Mouse (Mus musculus): Measurements from ENCODE around the gene Phkg1. TPM values are rescaled to one million over a fixed set of nuclear protein-coding genes. Genes with fewer than 3 reads are reported as not detected.
A peak's percentile ranks its signal among the peaks of the same experiment; 100 is the strongest.
"Not testable (repeated sequence)": the region's sequence is repeated elsewhere in the genome, so short reads cannot be mapped to it uniquely, and the experiment has no call there.

Phkg1 gene
- 0.08 and 0.20 TPM in 2 replicates for polyA plus RNA-seq (2015; fragmentation: Nextera tagmentation; extraction: Ambion mirVana)

DNA sequence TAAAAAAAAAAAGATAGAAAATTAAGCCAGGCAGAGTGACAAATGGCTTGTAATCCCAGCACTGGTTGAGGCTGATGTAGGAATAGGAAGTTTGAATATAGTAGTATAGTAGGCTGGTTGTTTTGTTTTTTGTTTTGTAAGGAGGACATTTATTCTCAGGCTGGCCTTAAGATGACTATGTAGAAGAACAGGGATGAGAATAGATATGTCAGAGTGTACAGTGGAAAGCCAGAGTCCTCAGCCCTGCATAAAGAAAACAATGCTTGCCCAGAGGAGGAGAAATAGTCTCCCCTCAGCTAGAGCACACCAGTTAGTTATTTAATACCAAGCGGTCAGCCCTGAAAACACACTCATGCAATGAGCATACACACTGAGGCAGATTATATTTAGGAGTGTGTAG is at the start of gene Phkg1:
Phkg1 (minus strand) TSS at position 101 of the 400 bp plus-strand sequence.
- Histone ChIP-seq H3K27me3 (ENCODE audit: insufficient read depth, low read length) (no peaks in the 10 kb centered on the region), H3K9me3 (ENCODE audit: low read length) (no peaks in the 10 kb centered on the region), H3K4me3 (ENCODE audit: low read depth, low read length) (no peak within 1 kb of the TSS), H3K27ac (ENCODE audit: low read depth) (no peak within 1 kb of the TSS), H3K36me3 (replicated peaks; ENCODE audit: insufficient read depth, low read length) (no peaks in the 10 kb centered on the region), H3K4me1 (ENCODE audit: insufficient read depth) (peaks cover 7% of the 10 kb centered on the region; the same call in 1 of the 2 replicates), H3K9ac (replicated peaks) (no peak within 1 kb of the TSS), H3K4me2 (ENCODE audit: low read depth, low read length) (no peak within 1 kb of the TSS)
- WGBS (ENCODE audit: insufficient replicate concordance), result 96% methylated on average over 1 of the region's 1 CpGs
- ATAC-seq, result no peak
- TF ChIP-seq CTCF (IDR thresholded peaks at IDR 0.05; ENCODE audit: low read depth), result no peak
- TF ChIP-seq EP300 (IDR thresholded peaks at IDR 0.05; ENCODE audit: low read depth), result no peak
- DNase-seq, result no peak

DNA sequence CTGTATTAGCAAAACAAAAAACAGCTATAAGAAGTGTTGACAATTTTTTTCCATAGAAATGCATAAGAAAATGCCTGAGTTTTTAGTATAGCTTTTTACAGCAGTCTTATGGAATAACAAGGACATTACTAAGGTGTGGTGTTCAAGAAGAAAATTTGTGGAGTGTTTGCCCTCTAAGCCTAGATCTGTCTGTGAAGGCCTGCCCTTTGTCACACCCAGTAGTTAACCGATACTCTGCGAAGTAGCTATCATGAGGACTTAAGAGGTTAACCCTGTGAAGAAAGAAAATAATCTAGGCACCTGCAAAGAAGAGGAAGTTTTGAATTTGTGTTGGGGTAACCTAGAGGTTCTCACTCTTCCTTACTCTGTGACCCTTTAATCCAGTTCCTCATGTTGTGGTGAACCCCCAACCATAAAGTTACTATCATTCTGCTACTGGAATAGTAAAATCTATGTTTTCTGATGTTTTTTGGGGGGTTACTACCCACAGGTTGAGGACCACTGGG is 49.2 kb upstream of the Phkg1 start:
- Histone ChIP-seq H3K36me3 (replicated peaks; ENCODE audit: insufficient read depth, low read length) (no peaks in the 10 kb centered on the region), H3K9me3 (ENCODE audit: low read length) (no peaks in the 10 kb centered on the region), H3K4me1 (ENCODE audit: insufficient read depth) (peaks cover 4% of the 10 kb centered on the region), H3K4me2 (ENCODE audit: low read depth, low read length) (no peak overlapping the region), H3K9ac (replicated peaks) (no peak overlapping the region), H3K27me3 (ENCODE audit: insufficient read depth, low read length) (no peaks in the 10 kb centered on the region), H3K4me3 (ENCODE audit: low read depth, low read length) (no peak overlapping the region), H3K27ac (ENCODE audit: low read depth) (no peak overlapping the region)
- WGBS (ENCODE audit: insufficient replicate concordance), result 67% methylated on average over 2 of the region's 2 CpGs
- ATAC-seq (no peak), DNase-seq (no peak)
- TF ChIP-seq EP300 (IDR thresholded peaks at IDR 0.05; ENCODE audit: low read depth) (no peak), CTCF (IDR thresholded peaks at IDR 0.05; ENCODE audit: low read depth) (no peak)

DNA sequence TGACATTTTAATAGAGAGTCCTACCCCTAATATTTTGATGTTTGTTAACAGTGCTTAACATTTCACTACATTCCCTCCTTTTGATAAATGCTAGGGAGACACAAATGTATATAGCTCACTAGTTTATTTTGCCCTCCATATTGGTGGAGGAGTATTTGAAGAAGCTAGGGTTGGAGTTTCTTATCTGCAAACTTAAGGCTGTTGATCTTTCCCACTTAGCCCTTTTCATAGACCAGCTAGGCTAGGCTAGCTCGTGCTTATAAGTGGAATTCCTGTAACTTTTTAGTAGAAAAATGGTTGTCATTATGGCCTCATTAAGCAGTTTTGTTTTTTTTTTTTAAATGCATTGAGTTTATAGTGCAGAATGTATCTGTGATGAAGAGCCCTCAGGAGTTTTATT is 45.1 kb upstream of the Phkg1 start:
- Histone ChIP-seq H3K4me1 (ENCODE audit: insufficient read depth) (peaks cover 4% of the 10 kb centered on the region), H3K9me3 (ENCODE audit: low read length) (no peaks in the 10 kb centered on the region), H3K27me3 (ENCODE audit: insufficient read depth, low read length) (no peaks in the 10 kb centered on the region), H3K9ac (replicated peaks) (no peak overlapping the region), H3K27ac (ENCODE audit: low read depth) (0 out of 2 replicates have a peak overlapping the region, but pooled peaks have one; percentile 4), H3K4me2 (ENCODE audit: low read depth, low read length) (peak overlapping the region; percentile 66), H3K36me3 (replicated peaks; ENCODE audit: insufficient read depth, low read length) (no peaks in the 10 kb centered on the region), H3K4me3 (ENCODE audit: low read depth, low read length) (peak overlapping the region; percentile 66; the same call in 1 of the 2 replicates)
- WGBS (ENCODE audit: insufficient replicate concordance), result 43% methylated on average over 1 of the region's 1 CpGs
- DNase-seq (no peak), ATAC-seq (no peak)
- TF ChIP-seq CTCF (IDR thresholded peaks at IDR 0.05; ENCODE audit: low read depth) (no peak), EP300 (IDR thresholded peaks at IDR 0.05; ENCODE audit: low read depth) (no peak)

- ATAC-seq (peak; percentile 18), DNase-seq (peak; percentile 66)
- peak overlapping the region; percentile 93 for H3K27ac ChIP-seq (ENCODE audit: low read depth)
- WGBS (ENCODE audit: insufficient replicate concordance), result 2% methylated on average over 35 of the region's 82 CpGs
- H3K4me1 ChIP-seq (ENCODE audit: insufficient read depth); H3K27me3 ChIP-seq (ENCODE audit: insufficient read depth, low read length); H3K36me3 ChIP-seq (replicated peaks; ENCODE audit: insufficient read depth, low read length); H3K9me3 ChIP-seq (ENCODE audit: low read length): not testable (repeated sequence)
- peak overlapping the region; percentile 66 for H3K4me3 ChIP-seq (ENCODE audit: low read depth, low read length)
- 0 out of 2 replicates have a peak, but pooled peaks have one; percentile 18 for TF ChIP-seq CTCF (IDR thresholded peaks at IDR 0.05; ENCODE audit: low read depth)
- H3K4me2 ChIP-seq (ENCODE audit: low read depth, low read length), result peak overlapping the region; percentile 66
- H3K9ac ChIP-seq (replicated peaks), result peak overlapping the region; percentile 82
Observed at GRCm38 (mm10) chr5:129942073-129942939, 44.0 kb upstream of the Phkg1 start.

DNA sequence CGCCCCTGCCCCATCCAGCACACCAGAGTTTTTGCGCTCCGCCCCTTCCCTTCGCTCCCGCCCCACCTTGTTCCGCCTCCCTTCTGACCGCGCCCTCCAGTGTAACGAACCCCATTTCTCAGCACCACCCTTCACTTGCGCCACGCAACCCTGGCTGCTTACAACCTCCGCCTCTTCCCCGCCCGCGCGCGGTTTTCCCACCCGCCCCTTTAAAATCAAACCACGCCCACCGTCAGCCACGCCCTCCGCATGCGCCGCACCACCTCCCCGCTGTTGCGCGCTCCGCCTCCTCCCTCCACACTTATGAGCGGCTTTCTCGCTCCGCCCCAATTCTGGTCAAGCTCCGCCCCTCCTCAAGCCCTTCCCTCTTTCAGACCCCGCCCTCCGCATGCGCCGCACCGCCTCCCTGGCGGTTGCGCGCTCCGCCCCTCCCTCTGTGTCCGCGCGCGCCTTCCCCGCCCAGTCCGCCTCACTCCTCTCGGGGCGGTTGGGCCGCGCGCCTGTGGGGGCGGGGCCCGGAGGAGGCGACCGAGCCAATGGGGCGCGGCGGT is 43.2 kb upstream of the Phkg1 start, which contains the start of gene Vkorc1l1:
Vkorc1l1 (plus strand) TSS at position 476 of the 551 bp plus-strand sequence.
- DNase-seq (peak; percentile 100), ATAC-seq (peak; percentile 93)
- Histone ChIP-seq H3K9me3 (ENCODE audit: low read length) (no peaks in the 10 kb centered on the region), H3K36me3 (replicated peaks; ENCODE audit: insufficient read depth, low read length) (no peaks in the 10 kb centered on the region), H3K4me1 (ENCODE audit: insufficient read depth) (peaks cover 4% of the 10 kb centered on the region), H3K9ac (replicated peaks) (peak within 1 kb of the TSS; percentile 82), H3K27me3 (ENCODE audit: insufficient read depth, low read length) (no peaks in the 10 kb centered on the region), H3K27ac (ENCODE audit: low read depth) (peak within 1 kb of the TSS; percentile 93), H3K4me2 (ENCODE audit: low read depth, low read length) (peak within 1 kb of the TSS; percentile 66), H3K4me3 (ENCODE audit: low read depth, low read length) (peak within 1 kb of the TSS; percentile 66)
- WGBS (ENCODE audit: insufficient replicate concordance), result 3% methylated on average over 49 of the region's 59 CpGs
- TF ChIP-seq CTCF (IDR thresholded peaks at IDR 0.05; ENCODE audit: low read depth) (0 out of 2 replicates have a peak, but pooled peaks have one; percentile 1), EP300 (IDR thresholded peaks at IDR 0.05; ENCODE audit: low read depth) (no peak; the same call in 1 of the 2 replicates)
